Mouse (Mus musculus) heart, postnatal 0 days (tissue): ENCODE data around the gene Ing5.

ENCODE experiments used
- CTCF ChIP-seq: IDR thresholded peaks from 2 replicates; pipeline ENCODE4 v1.5.1; 2016; ENCODE audit warnings: antibody characterized with exemption, control low read depth, low read depth
- EP300 ChIP-seq: IDR thresholded peaks from 2 replicates; pipeline ENCODE4 v1.6.1; 2016; ENCODE audit warnings: antibody characterized with exemption, low read depth

DNA sequence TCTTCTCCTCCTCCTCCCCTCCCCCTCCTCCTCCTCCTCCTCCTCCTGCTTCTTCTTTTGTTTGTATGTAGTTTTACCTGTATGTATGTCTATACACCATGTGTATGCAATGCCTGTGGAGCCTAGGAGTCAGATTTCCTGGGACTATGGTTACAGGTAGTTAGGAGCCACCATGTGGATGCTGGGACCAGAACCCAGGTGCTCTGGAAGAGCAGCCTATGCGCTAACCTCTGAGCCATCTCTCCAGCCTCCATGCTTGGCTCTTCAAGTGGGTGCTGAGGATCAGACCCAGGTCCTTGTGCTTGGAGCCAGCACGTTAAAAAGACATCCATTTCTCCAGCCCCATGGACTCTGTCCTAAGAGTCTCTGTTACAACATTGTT is 32.8 kb downstream of the Ing5 start:
- TF ChIP-seq CTCF, result no peak
- no peak for TF ChIP-seq EP300
